Mouse (Mus musculus) embryonic stem cell, embryonic (primary cell): ENCODE data around the gene Flnc.
"Not testable (repeated sequence)": the region's sequence is repeated elsewhere in the genome, so short reads cannot be mapped to it uniquely, and the experiment has no call there.

Experiments
- CTCF ChIA-PET, 4 experiments: fragments of 300-600 bp in 2 of 4; fragments of 350-600 bp in 2 of 4; sonication (Branson Sonifier 250); formaldehyde crosslinking; loops; one replicate each; lab custom pipeline; 2022; ENCODE audit warnings: inconsistent platforms in 2 of 4; lab: Charles Lee
- POLR2A ChIA-PET, 4 experiments: fragments of 300-600 bp in 2 of 4; fragments of 350-600 bp in 2 of 4; sonication (Branson Sonifier 250); formaldehyde crosslinking; loops; one replicate each; lab custom pipeline; 2022; ENCODE audit warnings: antibody characterized with exemption in 4 of 4, inconsistent platforms in 1 of 4; lab: Charles Lee

The Flnc gene

DNA sequence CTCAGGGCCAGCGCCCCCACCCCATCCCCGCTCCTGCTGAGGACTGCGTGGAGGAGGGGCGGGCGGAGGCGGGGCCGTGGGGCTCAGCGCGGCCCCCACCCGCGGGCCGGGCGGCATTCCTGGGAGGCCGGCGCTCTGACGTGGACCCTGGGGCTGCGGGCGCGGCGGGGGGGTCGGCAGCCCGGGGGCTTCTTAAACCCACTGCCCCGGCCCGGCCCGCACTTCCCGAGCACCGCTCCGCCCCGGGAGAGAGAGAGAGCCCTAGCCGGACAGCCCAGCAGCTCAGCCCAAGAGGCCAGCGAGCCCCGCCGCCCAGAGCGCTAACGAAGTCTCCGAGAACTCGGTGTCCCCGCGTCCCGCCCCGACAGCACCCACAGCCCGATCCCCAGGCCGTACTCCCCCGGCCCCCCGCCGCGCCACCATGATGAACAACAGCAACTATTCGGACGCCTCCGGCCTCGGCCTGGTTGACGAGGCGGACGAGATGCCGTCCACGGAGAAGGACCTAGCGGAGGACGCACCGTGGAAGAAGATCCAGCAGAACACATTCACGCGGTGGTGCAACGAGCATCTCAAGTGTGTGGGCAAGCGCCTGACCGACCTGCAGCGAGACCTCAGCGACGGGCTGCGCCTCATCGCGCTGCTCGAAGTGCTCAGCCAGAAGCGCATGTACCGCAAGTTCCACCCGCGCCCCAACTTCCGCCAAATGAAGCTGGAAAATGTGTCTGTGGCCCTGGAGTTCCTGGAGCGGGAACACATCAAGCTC, at the start of gene Flnc:
Flnc (plus strand) TSS at position 219 of the 766 bp plus-strand sequence.
- POLR2A ChIA-PET: interaction anchor here (0.5 to 6.6 kb wide), 13 partner anchors 14 to 103 kb away, joined by 3 to 36 read pairs (median 5); partner anchors contain the start of genes Calu (in 2 of the 4) and Opn1sw (in 1 of the 4)
- CTCF ChIA-PET: interaction anchor here in 2 of 4 experiments (0.6 to 1.4 kb wide), 3 partner anchors 21 to 96 kb away, joined by 3 to 6 read pairs (median 5); partner anchors contain the start of gene Ccdc136 (in 1 of the 2)

- ChIA-PET CTCF (interaction anchor here in 3 of 4 experiments (0.5 to 1.1 kb wide), 14 partner anchors 24 to 451 kb away, joined by 3 to 7 read pairs (median 4); partner anchors contain the start of gene Calu (in 2 of the 3)), POLR2A (interaction anchor here in 3 of 4 experiments (0.5 to 3.4 kb wide), 32 partner anchors 8 to 938 kb away, joined by 3 to 17 read pairs (median 4); partner anchors contain the start of genes Calu (in 3 of the 3), Ccdc136 (in 2 of the 3), Hilpda (in 1 of the 3) and Irf5 (in 1 of the 3))
Observed at GRCm38 (mm10) chr6:29388052-29388518, 45.0 kb upstream of the Flnc start, which contains the start of gene Opn1sw. TSS of gene Opn1sw (minus strand) at chr6:29388468.

DNA sequence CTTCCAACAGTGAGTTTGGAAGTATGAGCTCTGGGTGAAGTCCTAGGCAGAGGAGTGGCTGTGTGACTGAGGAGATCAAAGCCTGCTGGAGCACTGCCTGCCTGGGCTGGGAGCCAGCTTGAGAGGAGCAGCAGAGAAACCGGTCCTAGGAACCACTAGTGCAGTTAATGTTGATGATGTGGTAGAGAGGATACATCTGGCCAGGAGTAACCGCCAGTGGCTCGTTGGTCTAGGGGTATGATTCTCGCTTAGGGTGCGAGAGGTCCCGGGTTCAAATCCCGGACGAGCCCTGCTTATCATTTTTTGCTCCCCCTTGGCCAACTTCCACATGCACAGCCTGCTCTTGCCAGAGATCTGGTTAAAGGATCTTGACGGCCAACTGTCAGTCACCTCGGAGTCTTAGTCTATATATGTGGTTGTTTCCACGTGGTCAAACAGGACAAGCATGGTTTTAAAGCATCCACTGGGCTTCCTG, 44.4 kb upstream of the Flnc start:
- ChIA-PET POLR2A (interaction anchor here in 3 of 4 experiments (0.6 to 3.4 kb wide), 27 partner anchors 8 to 229 kb away, joined by 3 to 17 read pairs (median 3); partner anchors contain the start of genes Calu (in 3 of the 3), Ccdc136 (in 1 of the 3) and Hilpda (in 1 of the 3)), CTCF (interaction anchor here in 2 of 4 experiments (0.5 to 1.1 kb wide), 8 partner anchors 55 to 451 kb away, joined by 3 to 7 read pairs (median 4); no protein-coding TSS in a partner anchor)

DNA sequence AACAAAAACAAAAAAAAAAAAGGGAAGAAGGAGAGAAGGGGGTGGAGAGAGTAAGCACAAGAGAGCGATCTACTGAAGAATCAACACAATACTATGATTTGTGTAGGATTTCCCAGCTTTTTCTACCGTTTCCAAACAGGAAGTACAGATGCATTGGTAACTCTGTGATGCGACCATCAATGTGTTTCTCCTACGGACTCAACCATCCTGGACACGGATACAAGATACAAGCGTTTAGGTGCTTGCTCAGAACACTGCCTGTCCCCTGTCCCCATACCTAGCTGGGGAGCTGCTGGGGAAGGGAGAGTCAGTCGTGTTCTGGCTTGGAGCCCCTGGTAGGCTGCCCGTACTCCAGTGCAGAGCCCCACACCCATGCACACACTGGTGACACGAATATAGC, 43.6 kb upstream of the Flnc start:
- POLR2A ChIA-PET: interaction anchor here in 2 of 4 experiments (1.0 to 3.4 kb wide), 5 partner anchors 12 to 42 kb away, joined by 3 to 17 read pairs (median 3); partner anchors contain the start of gene Calu (in 2 of the 2)
- CTCF ChIA-PET: no interaction called here

GRCm38 (mm10) chr6:29390500-29390899, 42.6 kb upstream of the Flnc start:
- POLR2A ChIA-PET: interaction anchor here in 1 of 4 experiments (1.3 kb wide), 1 partner anchor 11 kb away, joined by 3 read pairs; no protein-coding TSS in a partner anchor
- CTCF ChIA-PET: not testable (repeated sequence)

DNA sequence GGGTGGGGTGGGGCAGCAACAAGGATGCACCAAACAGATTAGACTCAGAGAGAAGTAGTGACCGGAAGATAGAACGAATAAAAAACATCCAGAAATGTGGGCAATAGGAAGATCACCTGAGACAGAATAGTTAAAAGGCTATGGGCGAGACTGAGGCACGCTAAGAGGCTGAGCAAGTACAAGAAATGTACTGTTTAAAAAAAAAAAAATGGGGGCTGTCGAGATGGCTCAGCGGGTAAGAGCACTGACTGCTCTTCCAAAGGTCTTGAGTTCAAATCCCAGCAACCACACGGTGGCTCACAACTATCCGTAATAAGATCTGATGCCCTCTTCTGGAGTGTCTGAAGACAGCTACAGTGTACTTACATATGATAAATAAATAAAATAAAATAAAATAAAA, 41.8 kb upstream of the Flnc start:
- POLR2A ChIA-PET: interaction anchor here in 1 of 4 experiments (0.7 to 1.3 kb wide), 3 partner anchors 13 to 43 kb away, joined by 3 read pairs; no protein-coding TSS in a partner anchor
- CTCF ChIA-PET: interaction anchor here in 3 of 4 experiments (0.6 to 1.2 kb wide), 8 partner anchors 16 to 272 kb away, joined by 3 to 11 read pairs (median 3); no protein-coding TSS in a partner anchor

DNA sequence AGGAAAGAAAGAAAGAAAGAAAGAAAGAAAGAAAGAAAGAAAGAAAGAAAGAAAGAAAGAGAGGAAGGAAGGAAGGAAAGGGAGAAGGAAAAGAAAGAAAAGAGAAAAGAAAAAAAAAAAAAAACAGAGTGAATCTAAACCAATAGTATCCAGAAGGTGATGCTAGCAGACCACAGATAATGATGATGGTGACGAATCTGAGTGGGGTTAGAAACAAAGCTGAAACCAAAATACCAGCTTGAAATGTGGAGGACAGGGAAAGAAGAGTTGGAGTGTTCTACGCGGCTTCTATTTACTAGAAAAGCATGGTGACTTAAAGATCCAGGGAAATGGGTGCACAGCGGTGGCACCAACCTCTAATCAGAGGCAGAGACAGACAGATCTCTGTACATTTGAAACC, 41.3 kb upstream of the Flnc start:
- POLR2A ChIA-PET: interaction anchor here in 2 of 4 experiments (0.7 to 1.3 kb wide), 6 partner anchors 8 to 236 kb away, joined by 3 to 6 read pairs (median 3); no protein-coding TSS in a partner anchor

GRCm38 (mm10) chr6:29394286-29394685, 38.8 kb upstream of the Flnc start:
- CTCF ChIA-PET: interaction anchor here in 1 of 4 experiments (0.6 kb wide), 1 partner anchor 89 kb away, joined by 3 read pairs; no protein-coding TSS in a partner anchor
- POLR2A ChIA-PET: interaction anchor here in 2 of 4 experiments (1.3 to 2.3 kb wide), 2 partner anchors 45 to 47 kb away, joined by 3 to 13 read pairs; partner anchors contain the start of gene Calu (in 1 of the 2)

More for the DNA sequence above, 41.3 kb upstream of the Flnc start:
- CTCF ChIA-PET: interaction anchor here (0.6 to 1.2 kb wide), 18 partner anchors 11 to 757 kb away, joined by 3 to 11 read pairs (median 3); no protein-coding TSS in a partner anchor

DNA sequence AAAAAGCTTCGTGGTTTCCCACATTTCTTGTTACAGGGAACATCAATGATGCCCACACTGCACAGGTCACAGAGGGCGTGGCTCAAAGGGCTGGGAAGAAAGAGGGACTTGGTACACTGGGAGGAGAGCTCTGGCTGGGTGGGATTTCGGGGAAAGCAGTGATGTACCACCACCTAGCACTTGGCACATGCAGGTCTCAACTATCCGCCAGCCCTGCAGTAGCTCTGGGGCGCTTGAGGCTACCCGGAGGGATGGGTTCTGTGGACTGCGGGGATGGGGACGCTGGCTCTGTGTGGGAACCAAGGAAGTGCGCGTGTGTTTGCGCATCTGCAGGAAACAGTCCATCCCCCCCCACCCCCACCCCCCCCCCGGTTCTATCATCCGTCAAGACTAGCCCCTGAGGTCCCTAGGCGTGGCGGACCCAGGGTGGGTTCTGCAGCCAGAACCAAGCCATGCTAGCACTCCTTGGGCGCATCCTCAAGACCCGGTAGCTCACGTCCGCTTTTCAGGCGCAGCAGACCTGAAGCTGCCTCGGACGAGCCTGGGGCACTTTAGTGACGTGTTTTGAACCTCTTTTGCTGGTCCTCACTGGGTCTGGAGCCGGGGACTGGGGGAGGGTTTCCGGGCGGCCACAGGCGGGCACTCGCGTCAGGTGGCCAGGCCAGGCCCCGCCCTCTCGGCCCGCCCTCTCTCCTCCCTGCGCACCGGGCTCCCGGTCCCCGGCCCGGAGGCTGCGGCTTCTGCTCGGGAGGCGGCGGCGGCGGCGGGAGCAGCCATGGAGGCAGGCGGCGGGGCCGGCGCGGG, 36.9 kb upstream of the Flnc start, which contains the start of gene Ccdc136:
Ccdc136 (plus strand) TSS at position 400 of the 804 bp plus-strand sequence.
- CTCF ChIA-PET: interaction anchor here (0.6 to 2.0 kb wide), 13 partner anchors 10 to 361 kb away, joined by 3 to 12 read pairs (median 3); partner anchors contain the start of gene Flnc (in 1 of the 4)
- POLR2A ChIA-PET: interaction anchor here in 3 of 4 experiments (0.6 to 2.9 kb wide), 23 partner anchors 8 to 630 kb away, joined by 3 to 16 read pairs (median 3); partner anchors contain the start of genes Calu (in 3 of the 3), Hilpda (in 1 of the 3), Impdh1 (in 1 of the 3) and Opn1sw (in 1 of the 3)

GRCm38 (mm10) chr6:29396714-29397540, 36.1 kb upstream of the Flnc start:
- CTCF ChIA-PET: interaction anchor here (0.6 to 2.0 kb wide), 12 partner anchors 17 to 360 kb away, joined by 3 to 12 read pairs (median 3); partner anchors contain the start of gene Flnc (in 1 of the 4)
- POLR2A ChIA-PET: interaction anchor here (0.6 to 3.8 kb wide), 24 partner anchors 8 to 630 kb away, joined by 3 to 16 read pairs (median 3); partner anchors contain the start of genes Calu (in 3 of the 4), Opn1sw (in 2 of the 4), Hilpda (in 1 of the 4) and Impdh1 (in 1 of the 4)

DNA sequence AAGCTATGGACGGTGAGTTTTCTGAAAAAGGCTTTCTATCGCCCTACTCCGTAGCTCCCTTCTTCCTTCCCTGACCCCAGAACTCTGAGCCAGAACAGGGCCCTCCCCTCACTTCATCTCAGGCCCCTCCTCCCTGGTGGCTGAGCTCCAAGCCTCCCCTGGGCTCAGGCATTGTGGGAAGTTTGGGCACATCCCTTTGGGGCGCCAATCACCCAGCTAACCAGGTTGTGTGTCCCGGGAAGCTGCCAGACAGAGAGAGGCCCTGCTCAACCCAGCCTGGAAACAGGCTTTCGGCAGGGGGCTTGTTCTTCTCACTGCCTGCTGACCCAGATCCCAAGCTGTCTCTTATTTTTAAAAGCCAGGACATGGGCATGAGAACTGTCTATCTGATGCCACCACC, 35.5 kb upstream of the Flnc start:
- POLR2A ChIA-PET: interaction anchor here (0.6 to 3.8 kb wide), 13 partner anchors 9 to 1219 kb away, joined by 3 to 16 read pairs (median 3); partner anchors contain the start of genes Calu (in 2 of the 4), Opn1sw (in 2 of the 4) and Impdh1 (in 1 of the 4)
- CTCF ChIA-PET: interaction anchor here in 2 of 4 experiments (0.8 to 2.0 kb wide), 5 partner anchors 16 to 157 kb away, joined by 3 to 6 read pairs (median 3); partner anchors contain the start of gene Flnc (in 1 of the 2)

DNA sequence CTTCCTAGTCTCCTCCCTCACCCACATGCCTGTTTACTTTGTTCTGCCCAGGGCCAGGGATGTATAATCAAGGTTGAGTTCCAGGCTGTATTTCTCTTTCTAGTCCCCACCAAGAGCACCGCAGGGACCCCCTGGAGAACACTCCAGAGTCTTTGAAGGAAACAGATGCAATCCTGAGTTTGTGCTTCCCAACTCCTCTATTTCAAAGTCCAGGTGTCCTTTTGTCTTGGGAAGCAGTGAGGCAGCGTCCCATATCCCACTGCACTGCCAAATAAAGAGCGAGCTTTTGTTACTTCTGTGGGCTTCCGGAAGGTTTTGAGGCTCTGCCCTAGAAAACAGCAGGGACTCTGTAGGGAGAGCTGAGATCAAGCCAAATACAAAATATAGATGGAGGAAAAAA, 33.2 kb upstream of the Flnc start:
- ChIA-PET CTCF (no interaction called here), POLR2A (interaction anchor here in 3 of 4 experiments (0.6 to 3.8 kb wide), 6 partner anchors 8 to 52 kb away, joined by 3 to 11 read pairs (median 7); partner anchors contain the start of genes Calu (in 2 of the 3) and Opn1sw (in 2 of the 3))

DNA sequence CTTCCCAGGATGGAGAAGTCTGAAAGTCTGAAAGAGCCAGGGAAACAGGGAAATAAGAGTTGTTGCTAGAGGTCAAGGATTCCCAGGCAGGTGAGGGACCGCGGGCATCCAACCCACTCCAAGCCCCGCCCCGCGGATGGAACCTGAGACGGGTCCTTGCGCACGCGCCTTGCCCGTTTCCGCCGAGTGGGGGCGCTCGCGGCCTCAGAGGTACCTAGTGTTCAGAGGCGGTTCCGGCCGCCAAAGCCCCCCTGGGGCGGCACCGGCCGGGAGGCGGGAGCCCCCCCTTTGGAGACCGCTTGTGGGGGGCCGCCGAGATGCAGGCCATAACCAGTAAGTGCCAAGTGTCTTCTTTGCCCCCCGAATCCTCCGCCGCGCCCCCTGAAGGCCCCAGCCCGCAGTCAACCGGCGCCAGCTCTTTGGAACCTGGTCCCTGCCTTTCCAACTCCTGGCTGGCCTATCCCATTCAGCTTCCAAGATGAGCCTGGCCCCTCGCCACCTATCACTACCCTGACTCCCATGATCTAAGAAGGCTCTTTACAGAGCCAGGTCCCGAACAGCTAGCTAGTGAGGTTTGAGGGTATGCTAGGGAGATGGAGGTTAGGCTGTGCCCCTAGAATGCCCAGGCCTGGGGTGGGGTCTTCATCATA, 30.2 kb upstream of the Flnc start:
- CTCF ChIA-PET: interaction anchor here (0.6 to 1.4 kb wide), 18 partner anchors 11 to 957 kb away, joined by 3 to 9 read pairs (median 4); partner anchors contain the start of genes Calu (in 1 of the 4) and Irf5 (in 1 of the 4)
- POLR2A ChIA-PET: interaction anchor here (0.6 to 1.8 kb wide), 10 partner anchors 8 to 659 kb away, joined by 3 to 8 read pairs (median 3); partner anchors contain the start of gene Calu (in 2 of the 4)

GRCm38 (mm10) chr6:29406412-29406811, 26.6 kb upstream of the Flnc start:
- POLR2A ChIA-PET: interaction anchor here in 2 of 4 experiments (1.1 to 1.2 kb wide), 2 partner anchors 43 to 58 kb away, joined by 3 read pairs; no protein-coding TSS in a partner anchor
- CTCF ChIA-PET: interaction anchor here in 1 of 4 experiments (0.7 kb wide), 1 partner anchor 11 kb away, joined by 4 read pairs; no protein-coding TSS in a partner anchor
